Mouse (Mus musculus): ENCODE results near the gene Add2. TPM values are rescaled to one million over a fixed set of nuclear protein-coding genes. Genes with fewer than 3 reads are reported as not detected.

Add2 gene
- total RNA-seq, 2 experiments from 2014 or later, result 1.0 to 2.4 TPM

Other genes starting within 250 kb of the Add2 start
- not detected in 2 replicates for gene Nat8f6, start 207.7 kb upstream of the Add2 start, total RNA-seq (2015)
- gene Nat8f6, start 207.7 kb upstream of the Add2 start, total RNA-seq (2017), result not detected in 2 replicates
- not detected in 2 replicates for gene Nat8f5, start 207.7 kb upstream of the Add2 start, total RNA-seq (2015)
- gene Nat8f5, start 207.7 kb upstream of the Add2 start, total RNA-seq (2017), result not detected in 2 replicates
- gene Nat8, start 196.6 kb upstream of the Add2 start, total RNA-seq (2015), result not detected in 2 replicates
- gene Nat8, start 196.6 kb upstream of the Add2 start, total RNA-seq (2017), result not detected in 2 replicates
- not detected in 2 replicates for gene Nat8f2, start 159.5 kb upstream of the Add2 start, total RNA-seq (2015)
- gene Nat8f2, start 159.5 kb upstream of the Add2 start, total RNA-seq (2017), result not detected in 2 replicates
- 0.18 and 0.25 TPM in 2 replicates for gene Nat8f4, start 123.8 kb upstream of the Add2 start, total RNA-seq (2015)
- gene Nat8f4, start 123.8 kb upstream of the Add2 start, total RNA-seq (2017), result 0.44 and 0.49 TPM in 2 replicates
- 14.9 and 16.2 TPM in 2 replicates for gene Tprkb, start 116.8 kb upstream of the Add2 start, total RNA-seq (2015)
- gene Tprkb, start 116.8 kb upstream of the Add2 start, total RNA-seq (2017), result 30.8 and 32.9 TPM in 2 replicates
- 3.2 and 3.4 TPM in 2 replicates for gene Nat8f1, start 113.0 kb upstream of the Add2 start, total RNA-seq (2015)
- 1.5 and 2.4 TPM in 2 replicates for gene Nat8f1, start 113.0 kb upstream of the Add2 start, total RNA-seq (2017)
- gene Dusp11, start 67.0 kb upstream of the Add2 start, total RNA-seq (2015), result 83.4 and 85.5 TPM in 2 replicates
- 50.3 and 64.2 TPM in 2 replicates for gene Dusp11, start 67.0 kb upstream of the Add2 start, total RNA-seq (2017)
- not detected in 2 replicates for gene Figla, start 12.5 kb upstream of the Add2 start, total RNA-seq (2015)
- not detected in 2 replicates for gene Figla, start 12.5 kb upstream of the Add2 start, total RNA-seq (2017)
- not detected in 2 replicates for gene Tgfa, start 166.5 kb downstream of the Add2 start, total RNA-seq (2015)
- not detected in 2 replicates for gene Tgfa, start 166.5 kb downstream of the Add2 start, total RNA-seq (2017)